Mouse (Mus musculus): Measurements from ENCODE around the gene Ifna2. TPM values are rescaled to one million over a fixed set of nuclear protein-coding genes. Genes with fewer than 3 reads are reported as not detected.

The Ifna2 gene
- total RNA-seq, 2 experiments from 2014 or later: not detected

DNA sequence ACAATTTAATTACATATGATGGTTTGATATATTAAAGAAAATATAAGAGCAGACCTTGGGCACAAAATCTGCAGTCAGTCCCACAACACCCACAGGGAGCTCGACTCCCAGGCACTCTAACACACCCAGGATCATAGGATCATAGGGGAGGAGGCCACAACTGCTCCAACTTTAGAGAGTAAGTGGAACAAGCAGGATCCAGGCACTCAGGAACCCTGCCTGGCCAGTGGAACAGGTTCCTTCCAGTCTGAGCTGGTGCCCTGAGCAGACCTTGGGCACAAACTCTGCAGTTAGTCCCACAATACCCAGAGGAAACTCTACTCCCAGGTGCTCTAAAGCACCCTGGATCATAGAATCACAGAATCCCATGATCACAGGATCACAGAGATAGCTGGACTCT is 28.3 kb downstream of the Ifna2 start:
- no peak for DNase-seq (ENCODE audit: low spot score in 2 of 2)

DNA sequence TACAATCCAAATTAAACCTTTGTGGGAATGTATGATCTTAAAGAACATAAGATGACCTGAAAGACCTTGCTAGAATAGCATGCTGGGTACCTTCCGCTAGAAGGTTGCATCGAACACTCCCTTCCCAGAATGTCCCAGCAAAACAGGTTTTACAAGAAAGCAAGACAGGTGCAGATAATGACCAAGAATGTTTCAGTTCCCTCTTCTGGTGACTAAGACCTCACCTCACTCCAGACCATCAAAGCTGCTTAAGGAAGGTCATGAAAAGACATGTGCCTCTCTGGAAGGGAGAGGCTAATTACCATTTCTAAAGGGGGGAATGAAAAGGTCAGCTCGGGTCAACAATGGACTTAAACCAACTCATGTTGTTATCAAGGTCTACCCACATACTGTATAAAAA is 30.1 kb downstream of the Ifna2 start:
- DNase-seq (ENCODE audit: low spot score in 2 of 2): no peak

DNA sequence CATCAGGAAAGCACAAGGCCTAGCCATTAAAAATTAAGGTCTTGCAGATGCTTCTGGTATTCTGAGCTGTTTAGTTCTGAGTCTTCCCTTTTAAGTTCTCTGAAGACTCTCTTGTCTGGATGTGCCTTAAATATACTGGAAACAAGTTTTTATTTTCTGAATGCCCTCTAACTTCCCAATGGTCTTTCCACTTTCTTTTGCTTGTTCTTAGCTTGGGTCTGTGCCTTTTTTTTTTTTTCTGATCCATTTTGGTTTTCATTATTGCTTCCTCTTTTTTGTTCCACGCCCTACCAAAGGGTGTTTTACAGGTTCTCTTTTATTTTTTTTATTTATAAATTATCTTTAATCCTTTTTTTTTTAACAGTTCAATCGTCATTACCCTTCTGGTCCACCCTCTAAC is 39.4 kb downstream of the Ifna2 start, which contains the start of gene Ifna13:
Ifna13 (minus strand) TSS at position 101 of the 400 bp plus-strand sequence.
- no peak for DNase-seq (ENCODE audit: low spot score in 2 of 2)

DNA sequence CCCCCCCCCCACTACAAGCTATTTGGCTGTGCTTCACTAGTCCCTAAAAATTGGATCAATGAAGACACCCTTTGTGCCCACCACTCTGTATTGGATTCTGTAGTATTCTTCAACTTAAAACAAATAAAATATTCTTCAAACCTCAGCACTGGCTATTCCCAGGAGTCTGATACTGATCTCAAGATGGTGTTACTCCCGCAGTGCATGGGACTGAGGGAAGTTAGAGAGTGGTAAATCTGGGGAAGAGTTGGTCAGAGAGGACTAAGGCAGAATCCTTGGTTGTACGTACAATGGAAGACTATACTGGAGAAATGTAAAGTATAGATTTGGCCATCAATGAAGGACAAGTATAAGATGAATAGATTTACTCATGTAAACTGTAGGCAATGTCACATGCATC is 41.2 kb downstream of the Ifna2 start:
- DNase-seq (ENCODE audit: low spot score in 2 of 2): no peak

DNA sequence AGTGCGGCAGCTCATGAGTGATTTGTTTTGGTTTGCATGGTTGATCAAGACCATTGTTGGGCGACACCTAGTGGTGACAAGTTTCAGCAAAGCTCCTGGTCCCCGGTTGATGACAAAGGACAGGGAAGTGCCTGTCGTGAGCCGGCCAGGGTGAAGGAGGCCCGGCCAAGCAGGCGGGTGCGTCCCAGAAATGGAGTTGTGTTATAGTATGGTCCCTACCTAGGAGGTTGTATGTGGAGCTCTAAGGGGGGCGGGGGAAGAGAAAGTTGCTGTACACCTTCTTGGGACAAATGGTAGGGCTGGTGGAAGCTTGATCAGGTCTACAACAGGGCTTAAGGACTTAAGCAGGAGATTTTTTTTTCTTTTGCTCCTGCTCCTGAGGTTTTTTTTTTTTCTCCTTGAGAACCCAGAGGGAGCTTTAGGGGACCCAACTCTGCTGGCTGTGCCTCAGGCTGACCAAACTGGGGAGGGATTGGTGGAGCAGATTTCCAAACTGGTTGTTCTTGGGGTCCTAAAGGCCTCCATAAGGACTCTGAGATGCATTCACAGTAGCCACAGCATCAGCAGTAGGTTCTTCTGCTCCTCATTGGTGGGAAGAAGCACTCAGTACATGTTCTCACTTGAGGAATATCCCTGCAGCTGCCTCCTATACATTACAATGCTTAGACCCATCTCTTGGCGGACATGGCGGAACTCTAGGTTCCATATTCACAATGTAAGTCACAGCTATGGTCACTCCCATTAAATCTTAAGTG is 42.5 kb downstream of the Ifna2 start:
- peak; percentile 91 to 94 for DNase-seq (ENCODE audit: low spot score in 2 of 2)

DNA sequence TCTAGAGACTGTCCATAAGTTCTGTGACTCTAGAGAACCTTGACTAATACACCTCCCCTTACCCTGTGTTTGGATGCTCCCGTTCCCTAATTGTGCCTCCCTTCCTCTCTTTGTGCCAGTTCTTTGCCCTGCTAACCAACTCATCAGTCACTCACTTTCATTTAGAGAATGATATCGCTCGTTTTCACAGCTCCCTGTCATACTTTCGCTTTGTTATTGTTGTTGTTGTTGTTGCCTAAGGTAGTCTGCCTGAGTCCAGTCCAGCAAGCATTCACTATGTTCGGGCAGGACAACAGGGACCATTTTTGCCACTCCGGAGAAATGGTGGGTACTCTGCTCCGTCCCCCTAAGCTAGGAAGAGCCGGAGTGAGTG is 43.0 kb downstream of the Ifna2 start:
- no peak for DNase-seq (ENCODE audit: low spot score in 2 of 2)

DNA sequence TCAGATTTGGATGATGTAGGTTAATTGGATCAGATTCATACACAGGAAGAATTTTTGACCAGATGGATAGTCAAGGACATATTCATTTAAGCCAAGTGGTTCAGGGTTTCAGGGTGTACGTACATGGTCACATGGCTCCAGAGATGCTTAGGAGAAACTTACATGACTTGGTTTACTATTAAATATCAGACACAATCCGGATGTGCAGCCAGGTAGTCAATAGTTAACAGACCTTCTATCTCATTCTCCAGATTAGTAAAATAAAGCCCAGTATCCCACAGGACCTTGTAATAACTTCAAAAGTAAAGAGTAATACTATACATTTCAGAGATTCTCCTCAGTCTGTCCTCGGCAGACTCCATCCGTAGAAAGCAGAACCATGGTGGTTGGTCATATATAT is 49.4 kb downstream of the Ifna2 start, which contains the start of gene C87499:
C87499 (minus strand) TSS at position 101 of the 400 bp plus-strand sequence.
- DNase-seq (ENCODE audit: low spot score in 2 of 2): no peak

Other genes starting within 250 kb of the Ifna2 start
- 1 to 10 TPM; 1.8 to 3.0 TPM for gene Hacd4, start 245.0 kb downstream of the Ifna2 start, total RNA-seq (2021)
- gene Ifnb1, start 161.1 kb downstream of the Ifna2 start, total RNA-seq (2021): not detected
- gene Ifna15, start 125.7 kb downstream of the Ifna2 start, total RNA-seq (2021): not detected
- gene Ifna14, start 112.1 kb downstream of the Ifna2 start, total RNA-seq (2021): not detected
- gene Ifna9, start 91.5 kb downstream of the Ifna2 start, total RNA-seq (2021): not detected
- not detected for gene Ifna12, start 80.5 kb downstream of the Ifna2 start, total RNA-seq (2021)
- not detected for gene C87499, start 49.5 kb downstream of the Ifna2 start, total RNA-seq (2021)
- gene Ifna13, start 39.5 kb downstream of the Ifna2 start, total RNA-seq (2021): not detected
- gene Ifna16, start 7.0 kb downstream of the Ifna2 start, total RNA-seq (2021): not detected
- not detected for gene Ifnab, start 7.4 kb upstream of the Ifna2 start, total RNA-seq (2021)
- gene Gm26566, start 37.9 kb upstream of the Ifna2 start, total RNA-seq (2021): 1 to 10 TPM; 1.1 to 2.1 TPM
- 100 to 1,000 TPM; 105 to 106 TPM for gene Klhl9, start 38.6 kb upstream of the Ifna2 start, total RNA-seq (2021)
- not detected for gene Gm13271, start 71.0 kb upstream of the Ifna2 start, total RNA-seq (2021)
- not detected for gene Gm13283, start 76.2 kb upstream of the Ifna2 start, total RNA-seq (2021)
- gene Gm13290, start 89.9 kb upstream of the Ifna2 start, total RNA-seq (2021): not detected
- gene Gm13289, start 93.0 kb upstream of the Ifna2 start, total RNA-seq (2021): not detected
- gene Gm13272, start 95.9 kb upstream of the Ifna2 start, total RNA-seq (2021): not detected
- not detected for gene Ifnz, start 98.2 kb upstream of the Ifna2 start, total RNA-seq (2021)
- not detected for gene Gm13276, start 101.8 kb upstream of the Ifna2 start, total RNA-seq (2021)
- not detected for gene Gm13277, start 104.7 kb upstream of the Ifna2 start, total RNA-seq (2021)
- gene Gm13278, start 107.6 kb upstream of the Ifna2 start, total RNA-seq (2021): not detected
- gene Gm13275, start 110.6 kb upstream of the Ifna2 start, total RNA-seq (2021): not detected
- gene Gm13279, start 113.5 kb upstream of the Ifna2 start, total RNA-seq (2021): not detected
- not detected for gene Gm13285, start 115.8 kb upstream of the Ifna2 start, total RNA-seq (2021)
- not detected for gene Gm13287, start 119.3 kb upstream of the Ifna2 start, total RNA-seq (2021)
- not detected for gene Gm13288, start 121.6 kb upstream of the Ifna2 start, total RNA-seq (2021)
- not detected for gene Ifna7, start 132.3 kb upstream of the Ifna2 start, total RNA-seq (2021)
- not detected for gene Ifna11, start 136.0 kb upstream of the Ifna2 start, total RNA-seq (2021)
- gene Ifna6, start 143.5 kb upstream of the Ifna2 start, total RNA-seq (2021): not detected
- gene Ifna5, start 151.6 kb upstream of the Ifna2 start, total RNA-seq (2021): not detected
- not detected for gene Ifna4, start 157.9 kb upstream of the Ifna2 start, total RNA-seq (2021)
- not detected for gene Ifna1, start 166.2 kb upstream of the Ifna2 start, total RNA-seq (2021)
- not detected for gene Ifne, start 196.3 kb upstream of the Ifna2 start, total RNA-seq (2021)